Mouse (Mus musculus) urinary bladder, postnatal 10 days (tissue): ENCODE results near the gene Hacl1.

Experiments used
- DNase-seq: peaks from one replicate; pipeline ENCODE4 v3.0.0; 2022; ENCODE audit warnings: low spot score

Gene Hacl1

DNA sequence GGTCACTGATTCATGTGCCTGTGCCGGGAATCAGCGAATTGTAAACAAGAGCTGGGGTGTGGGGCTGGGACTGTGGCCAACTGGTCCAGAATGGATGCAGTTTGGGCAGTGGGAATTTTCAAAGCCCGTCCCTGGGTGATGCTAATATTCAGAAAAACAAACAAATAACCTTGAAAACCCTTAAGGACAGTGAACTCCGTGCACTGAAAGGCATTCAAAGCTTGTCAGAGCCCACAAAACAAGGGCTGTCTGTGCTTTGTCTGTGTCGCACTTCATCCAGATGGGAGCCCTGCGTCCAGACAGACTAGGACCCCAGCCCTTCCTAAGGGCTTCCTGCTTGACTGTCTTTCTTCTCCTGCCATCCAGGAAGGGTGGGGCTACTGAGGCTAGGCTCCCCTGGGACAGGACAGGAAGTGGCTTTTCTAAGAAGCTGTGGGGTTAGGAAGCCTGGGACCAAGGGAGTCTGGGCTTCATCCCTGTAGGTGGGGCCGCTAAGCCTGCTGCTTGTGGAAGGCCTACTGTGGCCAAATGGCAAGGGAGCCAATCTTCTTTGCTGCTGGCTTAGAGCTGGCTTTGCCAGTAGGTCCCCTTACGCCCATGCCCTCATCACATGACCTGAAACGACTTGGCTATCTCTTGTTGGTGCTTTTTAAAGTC is 21.6 kb upstream of the Hacl1 start:
- no peak for DNase-seq

- DNase-seq: peak; percentile 64
These were observed 20.8 kb upstream of the Hacl1 start for GRCm38 (mm10) chr14:31661671-31662554.

DNA sequence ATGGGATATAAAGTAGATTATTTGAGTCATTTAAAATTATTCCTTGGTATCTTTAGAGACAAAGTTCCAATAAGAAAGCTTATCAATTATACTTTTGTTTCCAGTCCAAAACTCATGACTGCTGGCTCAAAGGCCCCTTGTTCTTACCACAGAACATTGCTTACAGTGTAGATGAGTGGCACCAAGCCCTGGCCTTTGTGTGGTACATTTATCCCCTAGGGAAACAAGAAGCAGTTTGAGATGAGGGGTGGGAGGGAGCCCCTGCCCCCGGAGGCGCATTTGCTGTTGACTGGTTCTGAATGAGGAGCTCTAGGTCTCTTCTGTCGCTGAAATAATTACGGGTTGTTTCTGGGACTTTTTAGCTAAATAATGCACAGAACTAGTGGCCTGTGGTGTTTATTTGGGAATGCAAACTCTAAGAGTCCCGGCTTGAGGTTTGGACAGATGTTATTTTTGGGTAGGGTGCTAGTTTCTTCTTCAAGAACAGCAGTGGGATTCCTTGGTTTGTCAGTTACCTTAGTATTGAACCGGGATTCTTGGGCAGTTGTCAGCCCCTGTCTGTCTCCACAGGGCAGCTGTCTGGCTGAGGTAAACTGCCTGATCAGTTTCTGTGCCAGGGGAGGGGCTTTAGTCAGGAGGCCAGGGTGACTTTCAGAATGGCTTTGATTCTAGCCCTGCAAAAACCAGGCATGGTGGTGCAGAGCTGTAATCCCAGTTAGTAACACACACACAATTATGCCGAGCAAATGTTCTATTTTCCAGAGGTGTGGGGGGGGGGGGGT is 19.4 kb upstream of the Hacl1 start:
- no peak for DNase-seq

GRCm38 (mm10) chr14:31659501-31660181 is 18.6 kb upstream of the Hacl1 start:
- no peak for DNase-seq

DNA sequence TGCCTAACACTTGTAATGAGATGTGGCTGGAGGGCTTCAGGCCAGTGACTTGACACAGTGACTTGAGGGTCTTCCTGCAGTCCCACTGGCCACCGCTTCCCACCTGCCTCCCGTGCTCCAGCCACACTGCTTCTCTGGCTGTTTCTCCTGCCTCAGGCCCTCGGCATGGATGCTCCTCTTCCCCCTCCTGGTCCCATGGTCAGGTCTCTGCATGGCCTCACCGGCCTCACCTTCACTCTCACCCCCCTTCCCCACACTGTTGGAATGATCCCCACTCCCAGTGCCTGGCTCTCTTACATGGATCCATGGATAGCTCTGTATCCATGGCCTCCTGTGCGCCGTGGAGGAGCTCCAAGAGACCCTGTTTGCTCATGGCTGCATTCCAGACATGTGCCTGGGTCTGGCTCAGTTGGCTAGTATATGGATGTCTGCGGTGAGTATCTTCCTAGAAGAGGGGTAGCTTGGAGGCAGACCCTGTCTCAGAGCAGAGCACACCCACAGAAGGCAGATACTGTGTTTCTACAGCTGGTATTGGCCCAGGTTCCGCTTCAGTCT is 17.1 kb upstream of the Hacl1 start:
- no peak for DNase-seq

GRCm38 (mm10) chr14:31656857-31657645 is 16.0 kb upstream of the Hacl1 start:
- no peak for DNase-seq

DNA sequence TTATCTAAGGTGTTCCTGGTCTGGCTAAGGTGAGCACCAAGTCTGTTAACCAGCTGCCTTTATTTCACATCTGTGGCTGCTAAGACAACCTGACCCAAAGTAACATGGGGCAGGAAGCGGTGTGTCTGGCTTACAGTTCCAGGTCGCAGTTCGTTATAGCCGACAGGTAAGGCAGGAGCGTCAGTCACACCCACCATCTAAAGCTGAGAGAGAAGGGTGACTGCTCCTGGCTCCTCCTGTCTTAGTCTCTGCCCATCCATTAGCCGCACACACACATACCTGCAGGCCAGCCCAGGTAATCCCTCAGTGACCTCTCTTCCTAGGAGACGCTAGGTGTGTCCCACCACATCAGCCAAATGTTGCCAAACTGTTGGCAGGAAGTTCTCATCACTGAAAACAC is 15.3 kb upstream of the Hacl1 start:
- DNase-seq: no peak

DNA sequence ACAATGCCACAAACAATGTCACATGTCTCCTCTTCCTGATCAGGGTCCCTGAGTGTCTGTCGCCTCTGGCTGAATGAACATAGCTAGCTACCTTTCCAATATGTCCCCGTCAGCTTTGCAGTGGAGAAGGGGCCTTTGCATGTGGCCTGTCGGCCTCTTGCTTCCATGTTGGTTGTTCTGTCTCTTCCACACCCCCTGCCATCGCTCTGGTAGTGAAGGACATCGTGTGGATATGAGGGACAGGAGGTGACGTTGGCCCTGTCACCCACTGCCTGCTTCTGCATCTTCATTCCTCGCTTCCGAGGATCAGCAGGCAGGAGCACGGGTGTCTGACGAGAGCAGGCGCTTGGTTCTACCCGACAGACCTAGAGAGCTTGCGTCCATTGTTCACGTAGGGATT is 14.3 kb upstream of the Hacl1 start:
- no peak for DNase-seq

- no peak for DNase-seq
These were observed 13.7 kb upstream of the Hacl1 start for GRCm38 (mm10) chr14:31654816-31655215.

DNA sequence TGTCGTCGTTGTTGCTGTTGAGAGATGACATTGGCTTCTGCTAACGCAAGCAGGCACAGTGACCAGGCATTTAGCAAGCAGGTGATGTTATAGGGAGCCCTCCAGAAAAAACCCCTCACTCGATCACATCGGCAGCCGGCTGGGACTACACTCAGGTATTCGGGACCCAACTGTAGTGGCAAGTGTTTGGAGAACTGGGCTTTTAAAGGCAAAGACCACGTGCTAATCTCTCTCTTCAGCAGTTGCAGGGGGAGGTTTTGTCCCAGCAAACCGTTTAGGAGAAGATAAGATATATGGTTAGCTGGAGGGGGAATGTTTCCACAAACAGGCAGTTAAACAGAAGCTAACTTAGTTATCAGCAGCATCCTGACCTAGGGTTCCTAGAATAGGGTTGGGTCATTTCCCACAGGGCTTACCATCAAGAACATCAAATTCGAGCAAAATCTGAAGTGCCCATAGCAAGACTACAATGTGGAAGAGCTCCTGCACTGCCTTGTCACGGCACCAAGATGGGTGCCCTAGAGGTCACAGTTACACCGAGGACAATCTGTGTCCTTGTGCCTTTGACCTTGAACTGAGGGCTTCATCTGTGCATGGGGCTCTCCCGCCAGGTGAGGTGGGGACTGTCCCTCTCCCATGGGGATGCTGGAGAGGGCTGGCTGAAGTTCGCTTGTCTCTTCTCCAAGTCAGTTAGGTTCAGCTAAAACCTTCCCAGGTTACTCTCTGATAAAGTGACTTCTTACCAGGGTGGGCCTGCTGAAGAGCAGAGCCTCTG is 12.2 kb upstream of the Hacl1 start:
- no peak for DNase-seq

DNA sequence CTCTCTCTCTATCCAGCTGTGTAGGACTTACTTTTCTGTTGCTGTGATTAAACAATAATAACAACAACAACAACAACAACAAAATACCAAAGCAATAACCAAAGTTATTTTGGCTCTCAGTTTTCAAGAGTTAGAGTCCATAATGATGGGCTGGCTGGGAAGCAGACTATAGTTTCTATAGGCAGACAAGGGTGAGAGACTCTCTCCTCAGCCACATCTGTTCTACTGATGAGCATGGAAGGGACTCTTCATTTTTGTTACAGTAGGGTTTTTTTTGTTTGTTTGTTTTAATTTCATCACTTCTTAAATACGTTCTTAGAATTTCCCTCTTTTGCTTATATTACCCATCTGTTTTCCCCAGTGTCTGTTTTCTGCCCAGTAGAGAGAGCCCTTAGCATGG is 11.5 kb upstream of the Hacl1 start:
- no peak for DNase-seq

GRCm38 (mm10) chr14:31652106-31652505 is 11.0 kb upstream of the Hacl1 start:
- no peak for DNase-seq

- no peak for DNase-seq
These were observed 10.1 kb upstream of the Hacl1 start for GRCm38 (mm10) chr14:31651206-31651605.

- DNase-seq: no peak
These were observed 9.3 kb upstream of the Hacl1 start for GRCm38 (mm10) chr14:31650347-31650746.

DNA sequence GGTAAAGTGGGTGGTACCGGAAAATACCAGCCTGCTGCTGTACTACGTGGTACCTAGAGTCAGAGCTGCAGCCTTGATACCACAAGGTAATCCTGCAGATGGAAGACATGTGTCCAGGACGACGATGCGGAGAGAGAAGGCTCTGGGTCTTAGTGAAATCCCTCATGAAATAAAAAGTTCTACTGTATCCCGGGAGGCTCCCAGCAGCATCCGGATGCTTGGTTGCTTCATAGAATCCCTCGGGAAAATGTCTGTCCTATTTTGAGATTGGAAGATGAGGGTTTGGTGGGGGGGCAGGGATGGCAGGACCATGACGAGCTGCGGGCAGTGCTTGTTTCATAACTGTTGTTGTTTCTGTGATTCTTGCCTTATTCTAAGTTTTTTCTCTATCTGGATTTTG is 6.9 kb upstream of the Hacl1 start:
- no peak for DNase-seq

- DNase-seq: no peak
These were observed 4.8 kb upstream of the Hacl1 start for GRCm38 (mm10) chr14:31645920-31646319.

GRCm38 (mm10) chr14:31644931-31645547 is 4.0 kb upstream of the Hacl1 start:
- DNase-seq: no peak

DNA sequence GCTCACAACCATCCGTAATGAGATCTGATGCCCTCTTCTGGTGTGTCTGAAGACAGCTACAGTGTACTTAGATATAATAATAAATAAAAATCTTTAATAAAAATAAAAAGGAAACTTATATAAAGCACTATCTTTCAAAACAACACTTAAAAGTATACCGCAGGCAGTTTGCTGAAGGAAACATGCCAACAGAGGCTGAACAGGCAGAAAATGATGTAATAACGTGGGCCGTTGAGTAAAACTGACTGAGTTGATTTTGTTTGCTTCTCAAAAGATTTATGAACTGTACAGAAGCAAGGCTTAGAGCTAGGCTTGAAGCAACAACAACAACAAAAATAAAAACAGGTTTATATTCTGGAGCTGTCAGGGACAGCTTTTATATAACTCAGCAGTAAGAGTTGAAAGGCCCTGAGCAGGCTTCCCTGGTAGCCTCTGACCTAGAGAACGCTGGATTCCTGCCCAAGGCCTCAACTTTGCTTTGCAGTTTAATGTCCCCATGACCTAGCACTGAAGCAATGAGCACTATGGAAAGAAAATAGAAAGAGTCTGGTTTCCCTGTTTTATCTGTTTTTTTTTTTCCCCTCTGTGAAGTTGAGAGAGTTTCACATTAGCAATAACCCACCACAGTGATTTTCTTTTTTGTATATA is 3.2 kb upstream of the Hacl1 start:
- no peak for DNase-seq

GRCm38 (mm10) chr14:31641506-31642155 is 545 bp upstream of the Hacl1 start:
- DNase-seq: no peak
